Mouse (Mus musculus): ENCODE data around the gene Gpr84. TPM values are rescaled to one million over a fixed set of nuclear protein-coding genes. Genes with fewer than 3 reads are reported as not detected.
"Not testable (repeated sequence)": the region's sequence is repeated elsewhere in the genome, so short reads cannot be mapped to it uniquely, and the experiment has no call there.

Gpr84 gene
- polyA plus RNA-seq, 1 experiment from 2014 or later, result 0.46 TPM

DNA sequence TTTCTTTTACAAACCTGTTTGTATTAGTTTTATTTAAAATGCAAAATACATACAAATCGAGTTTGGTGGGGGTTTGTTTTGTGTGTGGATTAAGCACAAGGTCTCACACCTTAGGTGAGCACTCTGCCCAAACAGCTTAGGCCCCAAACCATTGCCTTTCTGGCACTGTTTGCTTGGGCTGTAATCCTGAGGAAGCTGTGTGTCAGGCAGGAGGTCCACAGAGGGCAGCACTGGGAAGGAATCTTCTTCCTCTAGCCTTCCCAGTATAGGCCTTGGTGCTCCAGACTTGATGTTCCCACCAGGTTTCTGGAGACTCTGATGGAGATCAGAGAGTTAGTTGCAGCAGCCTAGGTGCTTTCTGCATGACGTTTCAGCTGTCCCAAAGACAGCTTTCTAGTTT lies 25.8 kb downstream of the Gpr84 start:
- Histone ChIP-seq H3K4me1 (ENCODE audit: control insufficient read depth, insufficient read depth, low read length) (peaks cover 17% of the 10 kb centered on the region; the same call in 1 of the 2 replicates), H3K36me3 (ENCODE audit: control insufficient read depth, insufficient read depth, low read length) (peaks cover 8% of the 10 kb centered on the region; the same call in 1 of the 2 replicates), H3K4me2 (replicated peaks; ENCODE audit: low read depth, low read length) (no peak overlapping the region), H3K9ac (replicated peaks; ENCODE audit: low read depth, low read length) (no peak overlapping the region), H3K27ac (ENCODE audit: low read length) (no peak overlapping the region), H3K27me3 (ENCODE audit: control insufficient read depth, insufficient read depth, low read length) (no peaks in the 10 kb centered on the region), H3K9me3 (ENCODE audit: control insufficient read depth, low read depth, low read length) (no peaks in the 10 kb centered on the region), H3K4me3 (ENCODE audit: low read depth, low read length) (no peak overlapping the region)
- no peak for ATAC-seq (ENCODE audit: insufficient number of reproducible peaks, insufficient read depth, low FRiP score, low read depth)
- WGBS, result 33% methylated on average over 2 of the region's 2 CpGs

DNA sequence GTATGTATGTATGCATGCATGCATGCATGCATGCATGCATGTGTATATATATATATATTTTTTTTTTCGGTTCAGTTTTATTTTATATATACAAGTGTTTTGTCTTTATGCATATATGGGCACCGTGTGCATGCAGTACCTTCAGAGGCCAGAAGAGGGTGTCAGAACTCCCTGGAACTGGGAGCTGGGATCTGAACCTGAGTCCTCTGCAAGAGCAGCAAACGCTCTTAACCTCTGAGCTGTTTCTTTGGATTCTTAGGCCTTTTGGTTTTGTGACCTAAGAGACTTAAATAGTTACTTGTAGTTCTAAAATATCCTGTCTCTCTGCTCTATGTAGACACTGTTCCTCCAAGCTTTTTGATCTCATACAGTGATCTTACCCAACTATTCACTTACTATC lies 26.3 kb downstream of the Gpr84 start:
- no peaks in the 10 kb centered on the region for H3K9me3 ChIP-seq (ENCODE audit: control insufficient read depth, low read depth, low read length)
- ATAC-seq (ENCODE audit: insufficient number of reproducible peaks, insufficient read depth, low FRiP score, low read depth), result no peak
- H3K27ac ChIP-seq (ENCODE audit: low read length), result no peak overlapping the region
- H3K4me2 ChIP-seq (replicated peaks; ENCODE audit: low read depth, low read length), result no peak overlapping the region
- no peaks in the 10 kb centered on the region for H3K27me3 ChIP-seq (ENCODE audit: control insufficient read depth, insufficient read depth, low read length)
- 71% methylated on average over 3 of the region's 3 CpGs for WGBS
- H3K36me3 ChIP-seq (ENCODE audit: control insufficient read depth, insufficient read depth, low read length), result 0 out of 2 replicates have a peak, but pooled peaks cover 4% of the 10 kb centered on the region
- no peak overlapping the region for H3K9ac ChIP-seq (replicated peaks; ENCODE audit: low read depth, low read length)
- H3K4me1 ChIP-seq (ENCODE audit: control insufficient read depth, insufficient read depth, low read length), result peaks cover 17% of the 10 kb centered on the region; the same call in 1 of the 2 replicates
- no peak overlapping the region for H3K4me3 ChIP-seq (ENCODE audit: low read depth, low read length)

GRCm38 (mm10) chr15:103281465-103282205 lies 28.8 kb downstream of the Gpr84 start:
- no peak for ATAC-seq (ENCODE audit: insufficient number of reproducible peaks, insufficient read depth, low FRiP score, low read depth)
- no peaks in the 10 kb centered on the region for H3K27me3 ChIP-seq (ENCODE audit: control insufficient read depth, insufficient read depth, low read length)
- H3K36me3 ChIP-seq (ENCODE audit: control insufficient read depth, insufficient read depth, low read length), result no peaks in the 10 kb centered on the region; the same call in 1 of the 2 replicates
- H3K9me3 ChIP-seq (ENCODE audit: control insufficient read depth, low read depth, low read length), result no peaks in the 10 kb centered on the region
- peaks cover 17% of the 10 kb centered on the region; the same call in 1 of the 2 replicates for H3K4me1 ChIP-seq (ENCODE audit: control insufficient read depth, insufficient read depth, low read length)
- H3K9ac ChIP-seq (replicated peaks; ENCODE audit: low read depth, low read length), result no peak overlapping the region; the same call in 1 of the 2 replicates
- no peak overlapping the region for H3K4me2 ChIP-seq (replicated peaks; ENCODE audit: low read depth, low read length)
- 87% methylated on average over 3 of the region's 3 CpGs for WGBS
- peak overlapping the region; percentile 29; the same call in 1 of the 2 replicates for H3K27ac ChIP-seq (ENCODE audit: low read length)
- no peak overlapping the region for H3K4me3 ChIP-seq (ENCODE audit: low read depth, low read length)

DNA sequence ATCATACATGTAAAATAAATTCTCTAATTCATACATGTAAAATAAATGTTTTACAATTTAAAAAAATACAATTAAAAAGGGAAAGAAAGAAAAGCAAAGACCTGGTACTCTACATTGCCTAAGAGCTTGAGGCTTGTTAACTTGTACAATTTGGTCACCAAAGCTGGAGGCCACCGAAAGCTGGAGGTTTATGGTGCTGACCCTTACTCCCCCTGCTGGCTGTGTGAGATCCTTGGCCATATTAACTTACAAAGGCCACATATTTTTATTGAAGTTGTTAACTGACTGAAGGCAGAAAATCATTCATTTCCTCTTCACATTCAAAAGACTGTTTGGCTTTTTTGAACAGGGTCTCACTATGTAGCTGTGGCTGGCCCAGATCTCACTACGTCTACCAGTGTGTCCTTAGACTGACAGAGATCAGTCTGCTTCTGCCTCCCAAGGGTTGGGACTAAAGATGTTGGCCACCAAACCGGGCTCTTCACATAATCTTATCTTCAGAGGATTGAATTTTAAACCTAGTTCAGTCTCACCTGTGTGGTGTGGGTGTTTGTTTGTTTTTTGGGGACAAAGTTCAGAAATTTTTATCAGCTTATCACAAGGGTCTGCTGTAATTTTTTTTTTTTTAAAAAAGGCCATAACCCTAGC lies 29.5 kb downstream of the Gpr84 start:
- H3K27me3 ChIP-seq (ENCODE audit: control insufficient read depth, insufficient read depth, low read length), result no peaks in the 10 kb centered on the region
- H3K36me3 ChIP-seq (ENCODE audit: control insufficient read depth, insufficient read depth, low read length), result no peaks in the 10 kb centered on the region; the same call in 1 of the 2 replicates
- no peak overlapping the region for H3K27ac ChIP-seq (ENCODE audit: low read length)
- 0 out of 2 replicates have a peak, but pooled peaks have one; percentile 29 for ATAC-seq (ENCODE audit: insufficient number of reproducible peaks, insufficient read depth, low FRiP score, low read depth)
- no peaks in the 10 kb centered on the region for H3K9me3 ChIP-seq (ENCODE audit: control insufficient read depth, low read depth, low read length)
- no peak overlapping the region for H3K4me3 ChIP-seq (ENCODE audit: low read depth, low read length)
- 55% methylated on average over 3 of the region's 3 CpGs for WGBS
- H3K4me2 ChIP-seq (replicated peaks; ENCODE audit: low read depth, low read length), result no peak overlapping the region
- H3K9ac ChIP-seq (replicated peaks; ENCODE audit: low read depth, low read length), result no peak overlapping the region
- peaks cover 14% of the 10 kb centered on the region; the same call in 1 of the 2 replicates for H3K4me1 ChIP-seq (ENCODE audit: control insufficient read depth, insufficient read depth, low read length)

DNA sequence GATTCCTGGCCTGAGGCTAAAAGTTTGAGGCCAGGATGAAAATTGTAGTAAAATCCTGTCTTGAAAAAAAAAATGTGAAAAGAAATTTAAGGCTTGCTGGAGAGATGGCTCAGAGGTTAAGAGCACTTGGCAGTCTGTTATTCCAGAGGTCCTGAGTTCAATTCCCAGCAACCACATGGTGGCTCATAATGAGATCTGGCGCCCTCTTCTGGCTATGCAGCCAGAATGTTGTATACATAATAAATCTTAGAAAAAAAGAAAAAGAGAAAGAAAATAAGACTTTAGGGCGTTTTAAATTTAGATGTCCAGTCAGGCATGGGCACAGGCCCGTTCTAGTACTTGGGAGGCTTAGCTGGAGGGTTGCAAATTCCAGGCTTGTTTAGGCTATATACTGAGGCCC lies 30.7 kb downstream of the Gpr84 start:
- WGBS, result 60% methylated on average over 3 of the region's 3 CpGs
- H3K4me1 ChIP-seq (ENCODE audit: control insufficient read depth, insufficient read depth, low read length), result peaks cover 2% of the 10 kb centered on the region; the same call in 1 of the 2 replicates
- no peaks in the 10 kb centered on the region for H3K27me3 ChIP-seq (ENCODE audit: control insufficient read depth, insufficient read depth, low read length)
- ATAC-seq (ENCODE audit: insufficient number of reproducible peaks, insufficient read depth, low FRiP score, low read depth), result no peak
- no peak overlapping the region for H3K4me2 ChIP-seq (replicated peaks; ENCODE audit: low read depth, low read length)
- no peak overlapping the region for H3K27ac ChIP-seq (ENCODE audit: low read length)
- H3K9me3 ChIP-seq (ENCODE audit: control insufficient read depth, low read depth, low read length), result no peaks in the 10 kb centered on the region
- H3K36me3 ChIP-seq (ENCODE audit: control insufficient read depth, insufficient read depth, low read length), result no peaks in the 10 kb centered on the region; the same call in 1 of the 2 replicates
- H3K4me3 ChIP-seq (ENCODE audit: low read depth, low read length), result no peak overlapping the region
- H3K9ac ChIP-seq (replicated peaks; ENCODE audit: low read depth, low read length), result no peak overlapping the region

DNA sequence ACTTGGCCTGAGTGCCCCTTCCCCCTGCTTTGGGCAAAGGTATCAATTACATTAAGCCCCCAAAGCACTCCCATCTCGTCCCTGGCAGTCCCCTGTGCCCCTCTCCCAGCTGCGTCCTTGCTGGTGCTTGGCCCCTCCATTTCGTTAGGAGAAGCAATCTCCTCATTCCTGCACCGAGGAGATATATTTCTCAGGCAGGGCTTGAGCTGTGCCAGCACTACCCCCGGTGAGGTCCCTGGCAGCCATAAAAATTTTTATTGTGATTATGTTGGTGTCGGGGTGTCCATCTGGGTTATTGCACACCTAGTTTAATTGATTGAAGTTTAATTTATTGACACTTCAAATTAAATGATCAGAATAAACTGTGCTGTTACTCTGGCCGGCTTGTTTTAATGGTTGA lies 32.5 kb downstream of the Gpr84 start:
- Histone ChIP-seq H3K4me1 (ENCODE audit: control insufficient read depth, insufficient read depth, low read length) (peaks cover 7% of the 10 kb centered on the region; the same call in 1 of the 2 replicates), H3K27me3 (ENCODE audit: control insufficient read depth, insufficient read depth, low read length) (no peaks in the 10 kb centered on the region), H3K9ac (replicated peaks; ENCODE audit: low read depth, low read length) (no peak overlapping the region), H3K4me3 (ENCODE audit: low read depth, low read length) (no peak overlapping the region), H3K27ac (ENCODE audit: low read length) (no peak overlapping the region), H3K4me2 (replicated peaks; ENCODE audit: low read depth, low read length) (no peak overlapping the region), H3K9me3 (ENCODE audit: control insufficient read depth, low read depth, low read length) (no peaks in the 10 kb centered on the region), H3K36me3 (ENCODE audit: control insufficient read depth, insufficient read depth, low read length) (no peaks in the 10 kb centered on the region; the same call in 1 of the 2 replicates)
- ATAC-seq (ENCODE audit: insufficient number of reproducible peaks, insufficient read depth, low FRiP score, low read depth), result no peak
- 59% methylated on average over 7 of the region's 7 CpGs for WGBS

GRCm38 (mm10) chr15:103275943-103276342 lies 34.5 kb downstream of the Gpr84 start:
- 94% methylated on average over 3 of the region's 3 CpGs for WGBS
- H3K4me2 ChIP-seq (replicated peaks; ENCODE audit: low read depth, low read length); ATAC-seq (ENCODE audit: insufficient number of reproducible peaks, insufficient read depth, low FRiP score, low read depth); H3K27me3 ChIP-seq (ENCODE audit: control insufficient read depth, insufficient read depth, low read length); H3K4me1 ChIP-seq (ENCODE audit: control insufficient read depth, insufficient read depth, low read length); H3K9ac ChIP-seq (replicated peaks; ENCODE audit: low read depth, low read length); H3K4me3 ChIP-seq (ENCODE audit: low read depth, low read length); H3K27ac ChIP-seq (ENCODE audit: low read length); H3K9me3 ChIP-seq (ENCODE audit: control insufficient read depth, low read depth, low read length); H3K36me3 ChIP-seq (ENCODE audit: control insufficient read depth, insufficient read depth, low read length): not testable (repeated sequence)

DNA sequence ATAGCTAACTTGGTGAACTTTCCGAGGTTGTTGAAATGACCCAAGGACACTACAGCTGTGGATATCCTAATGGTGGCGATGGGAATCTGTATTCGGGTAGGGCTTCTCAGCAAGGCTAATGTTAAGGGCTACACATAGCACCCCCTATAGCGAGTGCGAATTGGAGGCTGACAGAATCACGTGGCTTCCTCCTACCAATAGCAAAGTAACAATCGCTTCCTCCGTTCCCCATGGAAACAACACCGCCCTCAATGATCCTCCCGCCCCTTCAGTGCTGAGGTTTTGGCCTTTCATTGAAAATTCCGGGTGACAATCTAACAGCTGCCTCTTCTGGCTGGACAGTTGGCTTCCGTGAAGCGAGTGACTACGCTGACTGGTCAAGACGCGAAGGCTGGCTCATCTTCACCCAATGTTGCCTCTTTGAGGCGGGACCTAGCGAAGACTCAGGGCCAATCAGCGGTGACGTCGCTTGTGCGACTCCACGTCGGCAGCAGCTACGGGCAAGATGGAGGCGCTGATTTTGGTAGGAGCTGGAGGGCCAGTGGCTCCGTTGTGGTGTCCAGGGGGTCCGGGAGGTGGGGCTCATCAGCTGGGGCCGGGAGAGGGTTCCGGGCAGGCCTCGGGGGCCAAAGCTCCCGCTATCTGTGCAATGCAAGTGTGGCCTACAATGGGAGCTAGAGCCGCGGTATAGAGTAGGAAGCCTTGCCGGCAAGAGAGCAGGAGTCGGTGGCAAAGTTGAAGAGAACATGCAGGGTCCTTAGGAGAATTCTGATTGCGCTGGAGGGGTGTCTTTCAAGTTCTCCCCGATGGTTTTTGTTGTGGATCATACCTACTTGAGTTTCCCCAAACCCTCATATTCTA lies 37.8 kb downstream of the Gpr84 start, which contains the start of gene Copz1:
Gene Copz1 (plus strand): TSS at position 296 of the 861 bp plus-strand sequence.
- Histone ChIP-seq H3K9me3 (ENCODE audit: control insufficient read depth, low read depth, low read length) (no peaks in the 10 kb centered on the region), H3K4me3 (ENCODE audit: low read depth, low read length) (peak within 1 kb of the TSS; percentile 77), H3K27me3 (ENCODE audit: control insufficient read depth, insufficient read depth, low read length) (no peaks in the 10 kb centered on the region), H3K4me1 (ENCODE audit: control insufficient read depth, insufficient read depth, low read length) (peaks cover 7% of the 10 kb centered on the region; the same call in 1 of the 2 replicates), H3K4me2 (replicated peaks; ENCODE audit: low read depth, low read length) (peak within 1 kb of the TSS; percentile 64), H3K27ac (ENCODE audit: low read length) (0 out of 2 replicates have a peak within 1 kb of the TSS, but pooled peaks have one; percentile 23), H3K36me3 (ENCODE audit: control insufficient read depth, insufficient read depth, low read length) (no peaks in the 10 kb centered on the region; the same call in 1 of the 2 replicates), H3K9ac (replicated peaks; ENCODE audit: low read depth, low read length) (peak within 1 kb of the TSS; percentile 81)
- under 1% methylated on average over 38 of the region's 38 CpGs for WGBS
- ATAC-seq (ENCODE audit: insufficient number of reproducible peaks, insufficient read depth, low FRiP score, low read depth), result peak; percentile 99

All from stomach, embryonic 14.5 days (tissue).